ENCODE assay signal across 16 mouse cellular contexts in the genomic region with DNA sequence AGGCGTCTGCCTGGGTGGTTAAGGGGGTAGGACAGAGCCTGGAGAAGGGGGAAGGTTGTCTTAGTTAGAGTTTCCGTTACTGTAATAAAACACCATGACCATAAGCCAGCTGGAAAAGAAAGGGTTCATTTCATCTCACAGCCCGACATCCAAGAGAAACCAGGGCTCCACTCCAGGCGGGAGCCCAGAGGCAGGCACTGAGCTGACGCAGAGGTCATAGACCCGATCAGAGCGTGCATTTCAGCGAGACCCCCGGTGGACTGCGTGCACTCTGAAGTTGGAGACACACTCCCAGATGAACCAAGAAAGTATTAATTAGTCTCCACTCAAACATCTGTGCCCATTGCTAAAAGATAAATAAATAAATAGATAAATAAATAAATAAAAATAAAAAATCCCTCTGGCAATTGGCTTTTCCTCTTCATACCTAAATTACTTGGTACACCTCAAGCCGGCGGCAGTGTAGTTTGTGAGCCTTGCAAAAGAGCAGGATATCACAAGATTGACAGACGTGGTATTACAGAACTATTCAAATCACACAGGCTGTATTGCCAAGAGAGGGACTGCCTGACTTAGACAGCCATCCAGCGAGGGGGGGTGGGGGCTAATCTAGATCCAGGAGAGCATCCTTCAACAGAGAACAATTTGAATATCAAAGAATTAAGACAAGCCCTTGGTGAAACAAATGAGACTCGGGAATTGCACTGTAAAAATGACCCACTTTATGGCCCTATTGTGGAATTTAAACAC.
DNase-seq lines count a peak whose midpoint lies in the region; ATAC-seq lines count a peak whose summit lies in the region.
"Had no signal": no experiment of that assay in that cellular context is flagged by ENCODE, and none has a peak within 500 bp of the region (broad histone marks: within the 10 kb centered on the region; RNA-seq: fewer than 3 reads in every experiment).

No protein-coding gene starts in this region.

- no peak overlapping the region for H3K27ac ChIP-seq in kidney, embryonic 14.5 days (ENCODE audit: low read depth, low read length)
- no peak overlapping the region for H3K27ac ChIP-seq in neural tube, embryonic 13.5 days (replicated peaks)
- no peak overlapping the region for H3K27ac ChIP-seq in neural tube, embryonic 15.5 days (replicated peaks)
- H3K27ac ChIP-seq in embryonic facial prominence, embryonic 15.5 days (replicated peaks): no peak overlapping the region
- H3K27ac ChIP-seq: heart, embryonic 15.5 days; hindbrain, embryonic 10.5 days had no signal

- no peak overlapping the region for H3K4me3 ChIP-seq in kidney, embryonic 14.5 days (ENCODE audit: low read length)
- no peak overlapping the region for H3K4me3 ChIP-seq in neural tube, embryonic 13.5 days
- H3K4me3 ChIP-seq in neural tube, embryonic 15.5 days (replicated peaks): no peak overlapping the region
- H3K4me3 ChIP-seq in embryonic facial prominence, embryonic 15.5 days (replicated peaks): no peak overlapping the region
- H3K4me3 ChIP-seq: heart, embryonic 15.5 days; hindbrain, embryonic 10.5 days had no signal

- WGBS in kidney, embryonic 14.5 days: 25% methylated on average over 15 of the region's 15 CpGs
- 30% methylated on average over 15 of the region's 15 CpGs for WGBS in neural tube, embryonic 13.5 days
- 35% methylated on average over 15 of the region's 15 CpGs for WGBS in neural tube, embryonic 15.5 days
- 29% methylated on average over 15 of the region's 15 CpGs for WGBS in embryonic facial prominence, embryonic 15.5 days

- H3K4me2 ChIP-seq in kidney, embryonic 14.5 days (replicated peaks; ENCODE audit: low read depth, low read length): no peak overlapping the region
- H3K4me2 ChIP-seq in neural tube, embryonic 13.5 days: 0 out of 2 replicates have a peak overlapping the region, but pooled peaks have one; percentile 11
- H3K4me2 ChIP-seq in neural tube, embryonic 15.5 days: no peak overlapping the region
- H3K4me2 ChIP-seq in embryonic facial prominence, embryonic 15.5 days (replicated peaks): 0 out of 2 replicates have a peak overlapping the region, but pooled peaks have one; percentile 8
- H3K4me2 ChIP-seq: heart, embryonic 15.5 days had no signal

- no peaks in the 10 kb centered on the region for H3K27me3 ChIP-seq in kidney, embryonic 14.5 days (ENCODE audit: control insufficient read depth, insufficient read depth, low read length)
- H3K27me3 ChIP-seq in neural tube, embryonic 13.5 days: no peaks in the 10 kb centered on the region
- H3K27me3 ChIP-seq in neural tube, embryonic 15.5 days (replicated peaks): no peaks in the 10 kb centered on the region
- H3K27me3 ChIP-seq in embryonic facial prominence, embryonic 15.5 days: no peaks in the 10 kb centered on the region

- H3K36me3 ChIP-seq in kidney, embryonic 14.5 days (ENCODE audit: control insufficient read depth, insufficient read depth, low read length): no peaks in the 10 kb centered on the region
- no peaks in the 10 kb centered on the region for H3K36me3 ChIP-seq in neural tube, embryonic 13.5 days
- no peaks in the 10 kb centered on the region for H3K36me3 ChIP-seq in neural tube, embryonic 15.5 days
- H3K36me3 ChIP-seq in embryonic facial prominence, embryonic 15.5 days: no peaks in the 10 kb centered on the region
- H3K36me3 ChIP-seq: heart, embryonic 15.5 days; hindbrain, embryonic 10.5 days had no signal

- no peak for DNase-seq in kidney, postnatal 10 days
- no peak for DNase-seq in lung, adult 18-20 months
- DNase-seq in urinary bladder, postnatal 10 days (ENCODE audit: low spot score): no peak
- DNase-seq: cerebellum, adult 8-10 months; gastrocnemius, postnatal 25 days; kidney, adult 2 months; liver; lung, postnatal 14 days; thymus, adult 2 months had no signal

- no peaks in the 10 kb centered on the region for H3K4me1 ChIP-seq in kidney, embryonic 14.5 days (ENCODE audit: control insufficient read depth, insufficient read depth, low read length)
- peaks cover 12% of the 10 kb centered on the region for H3K4me1 ChIP-seq in neural tube, embryonic 13.5 days (replicated peaks)
- H3K4me1 ChIP-seq in neural tube, embryonic 15.5 days: peaks cover 6% of the 10 kb centered on the region; the same call in 1 of the 2 replicates
- peaks cover 4% of the 10 kb centered on the region; the same call in 1 of the 2 replicates for H3K4me1 ChIP-seq in embryonic facial prominence, embryonic 15.5 days
- H3K4me1 ChIP-seq: heart, embryonic 15.5 days had no signal

- no peaks in the 10 kb centered on the region for H3K9me3 ChIP-seq in kidney, embryonic 14.5 days (ENCODE audit: control insufficient read depth, low read length)
- no peaks in the 10 kb centered on the region for H3K9me3 ChIP-seq in neural tube, embryonic 13.5 days
- no peaks in the 10 kb centered on the region for H3K9me3 ChIP-seq in neural tube, embryonic 15.5 days (replicated peaks)
- no peaks in the 10 kb centered on the region for H3K9me3 ChIP-seq in embryonic facial prominence, embryonic 15.5 days (replicated peaks)
- H3K9me3 ChIP-seq: heart, embryonic 15.5 days; hindbrain, embryonic 10.5 days had no signal

- H3K9ac ChIP-seq in kidney, embryonic 14.5 days (ENCODE audit: low read depth, low read length): no peak overlapping the region
- H3K9ac ChIP-seq in neural tube, embryonic 13.5 days: no peak overlapping the region
- H3K9ac ChIP-seq in neural tube, embryonic 15.5 days (replicated peaks): no peak overlapping the region
- no peak overlapping the region for H3K9ac ChIP-seq in embryonic facial prominence, embryonic 15.5 days
- H3K9ac ChIP-seq: heart, embryonic 15.5 days had no signal

- peak; percentile 60; the same call in 1 of the 2 replicates for ATAC-seq in kidney, embryonic 14.5 days (ENCODE audit: low FRiP score, low TSS enrichment)
- no peak for ATAC-seq in neural tube, embryonic 13.5 days (ENCODE audit: low read depth)
- no peak for ATAC-seq in neural tube, embryonic 15.5 days (ENCODE audit: low FRiP score)
- ATAC-seq in embryonic facial prominence, embryonic 15.5 days (ENCODE audit: insufficient number of reproducible peaks, low FRiP score, low TSS enrichment, low read depth): no peak; the same call in 1 of the 2 replicates
- ATAC-seq: forebrain, embryonic 14.5 days had no signal

Comparison
In these comparisons a context has a peak if more than half of its experiments do, and no peak if none do; other contexts are left out.
1. H3K4me2 ChIP-seq: peak in neural tube, embryonic 13.5 days (single experiment) and embryonic facial prominence, embryonic 15.5 days (single experiment); none in kidney, embryonic 14.5 days (single experiment) and neural tube, embryonic 15.5 days (single experiment).